Mouse (Mus musculus): ENCODE measurements around the gene Camsap1.

The Camsap1 gene

DNA sequence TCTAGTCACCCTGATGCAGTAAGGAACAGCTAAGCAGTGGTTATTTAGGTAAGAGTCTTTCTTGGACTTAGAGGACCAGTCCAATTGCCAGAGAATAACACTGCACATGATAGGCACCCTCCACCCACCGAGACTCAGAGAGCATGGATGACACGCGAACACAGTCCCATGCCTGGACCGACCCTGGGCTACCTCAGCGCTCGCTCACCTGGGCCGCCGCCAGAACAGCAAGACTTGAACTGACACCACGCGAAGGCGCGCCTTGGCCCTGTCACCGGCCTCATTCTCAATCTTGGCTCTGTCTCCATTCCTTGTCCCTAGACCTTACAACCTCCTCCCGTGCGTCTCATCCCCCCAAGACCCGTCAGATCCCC, 1.0 kb downstream of the Camsap1 start:
- peak; percentile 64 for DNase-seq (ENCODE audit: extremely low read depth, insufficient read length, low spot score)

DNA sequence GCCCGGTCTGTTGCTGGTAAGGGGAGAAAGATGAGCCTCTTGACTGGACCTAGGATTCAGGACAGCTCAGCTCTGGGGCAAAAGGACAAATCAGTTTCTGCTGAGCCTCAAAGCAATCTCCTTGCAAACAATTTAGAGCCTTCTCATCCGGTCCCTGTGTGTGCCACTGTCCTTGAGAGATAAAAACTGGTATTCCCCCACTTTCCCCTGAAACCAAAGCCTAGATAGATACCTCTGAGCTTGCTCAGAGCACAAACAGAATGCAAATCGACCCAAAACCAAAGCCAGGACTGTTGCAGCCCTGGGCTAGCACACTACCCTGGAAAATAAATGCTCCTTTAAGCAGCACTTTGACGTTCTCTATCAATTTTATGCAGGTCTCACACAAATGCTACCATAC, 4.1 kb downstream of the Camsap1 start:
- no peak for DNase-seq (ENCODE audit: extremely low read depth, insufficient read length, low spot score)

DNA sequence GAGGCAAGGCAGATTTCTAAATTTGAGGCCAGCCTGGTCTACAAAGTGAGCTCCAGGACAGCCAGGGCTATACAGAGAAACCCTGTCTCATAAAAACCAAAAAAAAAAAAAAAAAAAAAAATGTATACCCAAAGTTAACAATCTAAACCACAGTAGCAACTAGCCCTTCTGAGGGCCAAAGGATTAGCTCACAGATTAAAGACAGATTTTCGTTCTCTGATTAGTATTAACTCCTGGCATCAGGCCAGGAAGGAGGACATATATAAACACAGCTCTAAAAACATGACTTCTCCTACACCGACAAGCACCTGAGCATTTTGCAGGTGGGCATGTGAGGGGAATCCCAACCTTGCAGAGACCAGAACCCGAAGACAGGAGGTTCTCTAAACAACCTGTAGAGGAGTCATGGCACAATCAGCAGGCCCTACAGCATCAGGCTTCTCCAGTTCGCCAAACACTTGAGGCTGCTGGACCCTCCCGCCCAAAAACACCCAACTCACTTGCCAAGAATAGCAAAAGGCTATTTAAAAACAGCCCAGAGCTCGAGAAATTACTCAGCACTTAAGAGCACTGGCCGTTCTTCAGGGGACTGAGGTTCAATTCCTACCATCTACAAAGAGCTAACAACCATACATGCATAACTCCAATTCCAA, 5.4 kb downstream of the Camsap1 start:
- DNase-seq (ENCODE audit: extremely low read depth, insufficient read length, low spot score) = peak; percentile 11

DNA sequence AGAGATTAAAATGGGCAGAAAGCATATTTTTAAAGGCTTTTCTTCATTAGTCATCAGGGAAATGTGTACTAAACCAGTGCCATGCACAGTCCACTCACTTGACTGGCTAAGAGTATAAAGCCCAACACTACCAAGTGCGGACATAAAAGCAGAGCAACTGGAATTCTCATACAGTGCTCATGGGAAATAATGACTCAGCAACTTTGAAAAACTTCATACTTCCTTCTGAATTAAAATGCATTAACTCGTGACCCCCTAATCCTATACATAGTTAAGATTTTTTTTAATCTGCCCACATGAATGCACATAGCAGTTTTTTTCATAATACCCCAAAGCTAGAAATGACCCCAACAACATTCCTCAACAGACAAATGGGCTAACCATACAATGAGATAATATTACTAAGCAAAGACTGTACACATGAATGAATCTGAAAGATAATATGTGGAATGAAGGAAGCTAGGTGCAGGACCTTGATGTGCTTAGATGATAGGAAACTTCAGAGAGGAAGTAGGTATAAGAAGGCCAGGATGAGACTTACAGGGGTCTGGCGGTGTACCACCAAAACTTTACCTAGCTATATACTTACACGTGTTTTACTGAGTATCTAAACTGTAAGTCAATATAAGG, 7.8 kb downstream of the Camsap1 start:
- DNase-seq (ENCODE audit: extremely low read depth, insufficient read length, low spot score) = no peak

DNA sequence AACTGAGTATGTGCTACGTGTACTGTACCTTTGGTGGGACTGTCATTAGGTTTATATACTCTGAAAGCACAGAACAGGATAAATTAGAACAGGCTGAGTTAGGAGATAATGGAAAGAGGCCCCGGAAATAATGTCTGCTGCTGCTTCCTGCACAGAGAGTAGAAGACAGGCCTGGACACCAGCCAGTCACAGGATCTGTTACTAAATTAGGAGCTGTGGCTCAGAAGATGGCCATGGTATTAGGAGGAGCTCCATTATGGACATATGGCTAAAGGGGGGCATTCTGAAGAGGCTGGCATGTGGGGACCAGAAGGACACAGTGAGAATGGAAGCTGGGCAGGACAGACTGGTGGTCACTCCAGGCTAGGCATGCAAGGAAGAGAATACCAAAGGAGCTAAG, 12.7 kb downstream of the Camsap1 start:
- no peak for DNase-seq (ENCODE audit: extremely low read depth, insufficient read length, low spot score)

GRCm38 (mm10) chr2:25969319-25969718, 13.8 kb downstream of the Camsap1 start:
- DNase-seq (ENCODE audit: extremely low read depth, insufficient read length, low spot score) = no peak

DNA sequence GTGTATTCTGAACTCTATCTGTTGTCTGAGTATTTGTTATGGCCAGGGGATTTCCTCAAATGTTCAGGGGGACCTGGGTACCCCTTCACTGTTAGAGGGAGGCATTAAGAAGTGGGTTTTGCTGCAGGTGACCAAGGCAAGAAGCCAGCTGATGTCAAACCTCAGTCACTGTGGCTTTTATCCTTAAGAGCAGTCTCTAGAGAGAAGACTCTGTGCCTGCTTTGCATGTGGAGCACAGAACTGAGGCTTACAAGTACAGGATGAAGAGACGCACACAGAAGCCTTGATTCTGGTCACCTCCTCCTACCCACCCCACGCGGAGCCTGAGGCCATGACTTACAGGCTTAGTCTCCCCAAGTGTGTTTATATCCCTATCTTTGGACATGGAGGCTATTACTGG, 33.8 kb downstream of the Camsap1 start:
- no peak for DNase-seq (ENCODE audit: extremely low read depth, insufficient read length, low spot score)

DNA sequence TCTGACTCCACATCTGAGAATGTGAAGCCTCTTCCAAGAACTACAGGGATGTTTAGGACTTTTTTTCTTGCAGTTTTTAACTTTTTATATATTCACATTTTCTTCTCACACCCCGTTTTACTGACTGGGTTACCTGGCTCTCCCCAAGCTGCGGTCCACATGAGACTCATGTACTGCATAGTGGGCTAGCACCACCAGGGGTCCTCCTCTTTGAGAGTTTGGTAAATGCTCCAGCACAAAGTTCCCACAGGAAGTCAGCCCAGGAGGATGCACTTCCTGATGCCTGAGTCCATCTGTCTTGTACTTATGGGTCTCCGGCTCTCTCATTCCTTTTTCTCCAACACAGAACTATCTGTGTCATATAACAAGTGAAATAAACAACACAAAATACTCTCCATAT, 35.1 kb downstream of the Camsap1 start:
- DNase-seq (ENCODE audit: extremely low read depth, insufficient read length, low spot score) = no peak

DNA sequence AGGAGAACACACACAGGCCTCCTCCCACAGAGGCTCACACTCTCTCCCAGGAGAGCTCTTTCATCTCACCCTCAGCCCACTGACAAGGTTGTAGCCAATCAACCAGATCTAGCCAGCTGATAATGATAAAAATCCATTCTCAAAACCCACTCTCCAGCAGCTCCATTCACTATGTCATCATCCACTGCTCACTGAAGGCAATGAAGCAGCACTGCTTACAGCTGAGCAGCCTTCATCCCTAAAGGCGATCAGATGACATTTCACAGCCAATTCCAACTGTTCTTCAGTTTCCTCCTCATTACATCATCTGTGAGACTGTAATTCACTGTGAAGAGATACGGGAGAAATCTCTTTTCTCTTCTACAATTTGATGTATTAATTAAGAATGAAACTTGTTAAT, 39.3 kb downstream of the Camsap1 start:
- no peak for DNase-seq (ENCODE audit: extremely low read depth, insufficient read length, low spot score)

- no peak for DNase-seq (ENCODE audit: extremely low read depth, insufficient read length, low spot score)
Measured at GRCm38 (mm10) chr2:25940503-25940902, 42.6 kb downstream of the Camsap1 start.

DNA sequence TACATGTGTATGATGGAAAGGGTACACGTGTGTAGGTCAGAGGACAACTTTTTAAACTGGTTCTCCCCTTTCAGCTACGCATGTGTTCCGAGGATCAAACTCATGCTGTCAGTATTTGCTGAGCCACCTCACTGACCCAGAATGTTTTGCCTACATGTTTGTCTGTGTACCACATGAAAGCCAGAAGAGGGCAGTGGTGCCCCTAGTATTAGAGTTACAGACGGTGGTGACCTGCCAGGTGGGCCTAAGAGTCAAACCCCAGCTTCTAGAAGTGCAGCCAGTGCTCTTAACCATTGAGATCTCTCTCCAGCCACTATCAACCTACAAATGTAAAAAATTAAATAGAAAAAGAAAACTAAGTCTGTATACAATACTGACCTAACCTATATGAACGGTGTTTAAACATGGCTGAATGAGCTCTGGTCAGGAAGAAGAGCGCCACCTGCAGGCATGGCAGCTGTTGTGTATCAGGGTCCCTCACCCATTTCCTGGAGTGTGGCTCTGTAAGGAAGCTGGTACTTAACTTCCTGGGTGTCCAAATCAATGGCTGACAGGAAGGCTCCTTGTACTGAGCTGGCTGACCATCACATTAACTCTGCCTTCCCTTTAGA, 51.7 kb downstream of the Camsap1 start:
- no peak for DNase-seq (ENCODE audit: extremely low read depth, insufficient read length, low spot score)

DNA sequence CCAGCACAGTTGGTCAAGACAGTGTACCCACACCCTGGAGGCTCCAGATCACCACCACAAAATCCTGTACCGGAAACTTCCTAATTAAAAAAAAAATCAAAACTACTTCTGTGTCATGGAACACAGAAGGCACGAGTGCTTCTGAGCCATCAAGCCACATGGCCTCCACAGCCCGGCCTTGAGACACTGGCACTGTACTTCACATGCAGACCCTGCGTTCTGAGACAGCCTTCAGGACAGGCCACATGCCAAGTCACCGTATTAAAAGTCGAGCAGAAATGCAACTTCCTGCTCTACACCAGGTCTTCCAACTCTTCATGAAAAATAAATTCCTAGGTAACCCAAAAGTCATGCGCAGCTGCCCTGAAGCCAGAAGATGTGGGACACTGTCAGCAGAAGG, 55.3 kb downstream of the Camsap1 start:
- no peak for DNase-seq (ENCODE audit: extremely low read depth, insufficient read length, low spot score)

DNA sequence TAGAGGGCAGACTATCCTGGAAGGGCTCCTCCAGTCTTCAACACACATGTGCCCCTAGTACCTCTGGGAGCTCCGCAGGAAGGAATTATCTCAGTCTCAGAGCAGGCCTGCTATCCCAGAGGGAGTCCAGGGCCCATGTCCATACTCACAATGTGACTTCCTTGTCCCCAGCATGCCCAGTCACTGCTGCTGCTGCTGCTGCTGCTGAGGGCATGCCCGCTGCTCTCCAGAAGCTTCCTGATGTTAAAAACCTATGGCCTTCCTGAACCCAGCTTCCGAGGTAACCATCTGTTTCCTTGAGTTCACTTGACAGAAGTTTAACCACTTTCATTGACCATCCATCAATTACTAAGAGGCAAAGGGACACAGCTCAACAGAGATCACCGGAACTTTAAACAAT, 58.1 kb downstream of the Camsap1 start:
- no peak for DNase-seq (ENCODE audit: extremely low read depth, insufficient read length, low spot score)

- no peak for DNase-seq (ENCODE audit: extremely low read depth, insufficient read length, low spot score)
Measured at GRCm38 (mm10) chr2:25923799-25924198, 59.3 kb downstream of the Camsap1 start.

DNA sequence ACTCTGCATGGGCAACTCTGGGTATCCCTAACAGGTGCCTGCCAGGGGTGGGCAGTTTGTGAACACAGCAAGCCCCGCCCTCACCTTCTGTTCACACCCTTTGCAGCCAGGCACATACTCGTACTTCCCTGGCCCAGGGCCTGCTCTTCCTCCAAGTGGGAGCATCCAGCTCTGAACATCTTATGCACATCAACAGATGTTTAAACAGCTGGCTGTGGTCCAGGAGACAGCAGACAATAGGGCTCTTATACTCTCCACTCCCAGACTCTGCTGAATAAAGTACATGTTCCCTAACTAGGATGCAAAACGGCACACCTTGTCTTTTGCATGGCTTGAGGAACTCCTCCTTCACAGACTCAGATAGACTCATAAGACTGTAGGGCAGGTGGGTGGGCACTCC, 63.1 kb downstream of the Camsap1 start:
- DNase-seq (ENCODE audit: extremely low read depth, insufficient read length, low spot score) = no peak

DNA sequence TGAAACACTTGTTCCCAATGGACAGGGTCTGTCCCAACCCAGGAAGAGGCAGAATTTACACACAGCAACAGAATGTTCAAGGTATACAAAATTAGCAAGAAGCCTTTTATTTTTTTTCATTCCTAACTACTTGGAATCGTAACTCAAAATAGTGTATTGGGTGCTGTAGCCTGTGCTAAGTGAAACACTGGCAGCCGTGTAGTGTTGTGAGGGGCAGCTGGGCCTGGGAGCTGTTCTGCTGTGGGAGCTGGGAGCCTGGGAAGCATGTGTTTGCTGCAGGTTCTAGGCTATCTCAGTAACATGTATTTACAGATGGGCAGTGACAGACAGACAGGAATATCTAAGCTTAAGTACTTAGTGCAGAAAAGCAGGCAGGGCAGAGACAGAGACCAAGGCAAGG, 64.7 kb downstream of the Camsap1 start:
- DNase-seq (ENCODE audit: extremely low read depth, insufficient read length, low spot score) = no peak

- DNase-seq (ENCODE audit: extremely low read depth, insufficient read length, low spot score) = no peak
Measured at GRCm38 (mm10) chr2:25914821-25915220, 68.3 kb downstream of the Camsap1 start.

DNA sequence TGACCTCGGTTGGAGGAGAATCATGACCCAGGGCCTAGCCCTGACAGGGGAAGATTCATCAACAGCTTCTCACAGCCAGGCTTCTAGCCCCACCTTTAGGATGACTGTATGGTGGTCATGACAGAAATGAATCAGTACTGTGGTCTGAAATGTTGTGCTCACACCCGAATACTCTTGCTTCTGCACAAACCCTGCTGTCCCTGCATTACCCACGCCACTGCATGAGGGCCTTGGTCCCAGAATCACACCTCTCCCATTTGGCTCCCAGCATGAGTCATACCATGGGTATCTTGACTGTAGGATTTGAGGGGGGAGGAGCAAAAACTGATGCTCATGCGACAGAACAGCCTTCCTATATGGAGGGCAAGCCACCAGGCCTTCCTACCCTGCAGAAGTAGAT, 68.9 kb downstream of the Camsap1 start:
- peak; percentile 53 for DNase-seq (ENCODE audit: extremely low read depth, insufficient read length, low spot score)

DNA sequence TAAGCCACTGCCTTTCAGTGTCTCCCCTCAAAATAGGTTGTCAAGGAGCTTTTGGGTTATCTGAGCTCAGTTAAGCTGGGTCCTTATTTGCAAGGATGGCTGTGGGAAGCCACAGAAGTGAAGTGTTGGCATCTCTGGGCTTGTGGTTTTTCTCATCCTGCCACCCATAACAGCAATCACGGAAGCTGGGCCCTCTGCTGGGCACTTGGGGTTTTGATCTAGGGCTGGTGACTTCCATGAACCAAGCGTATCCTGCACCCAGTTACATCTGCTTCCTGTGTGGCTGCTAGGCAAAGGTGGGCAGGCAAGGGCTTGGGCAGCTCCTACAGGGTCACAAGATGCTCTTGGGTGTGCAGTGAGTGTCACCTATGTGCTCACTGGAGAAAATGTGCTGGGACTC, 69.8 kb downstream of the Camsap1 start:
- DNase-seq (ENCODE audit: extremely low read depth, insufficient read length, low spot score) = peak; percentile 32

DNA sequence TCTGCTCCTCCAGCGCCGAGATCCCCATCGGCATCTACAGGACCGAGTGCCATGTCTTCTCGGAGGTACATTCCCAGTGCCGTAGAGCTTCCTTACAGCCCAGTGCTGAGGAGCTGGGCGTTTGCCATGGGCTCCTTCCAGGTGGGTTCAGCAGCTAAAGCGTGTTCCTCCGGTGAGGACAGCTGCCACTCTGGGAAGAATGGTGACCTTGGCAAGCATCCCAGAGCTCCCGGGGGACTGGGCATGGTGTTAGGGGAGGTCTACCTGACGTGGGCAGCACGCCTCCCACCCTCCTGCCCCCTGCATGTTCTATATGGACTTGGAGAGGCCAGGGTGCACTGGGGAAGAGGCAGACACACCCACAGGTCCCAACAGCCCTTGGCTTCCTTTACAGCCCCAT, 73.2 kb downstream of the Camsap1 start:
- no peak for DNase-seq (ENCODE audit: extremely low read depth, insufficient read length, low spot score)

DNA sequence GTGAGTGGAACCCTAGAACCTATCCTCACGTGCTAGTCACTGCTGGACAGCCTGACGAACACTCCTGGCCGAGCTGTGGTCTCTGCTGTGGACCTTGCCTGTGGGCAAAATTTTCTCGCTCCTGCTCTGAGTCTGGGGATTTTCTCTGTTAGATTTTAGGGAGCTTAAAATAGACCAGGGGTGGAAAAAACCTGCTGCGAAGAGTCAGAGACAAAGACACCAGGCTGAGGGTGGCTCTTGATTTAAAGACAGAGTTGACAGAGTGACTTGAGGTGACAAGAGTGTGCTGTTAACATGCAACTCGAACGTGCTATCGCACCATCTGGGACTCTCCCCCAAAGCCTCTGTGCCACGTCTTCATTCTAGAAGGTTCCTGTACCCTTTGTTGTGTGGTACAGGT, 84.1 kb downstream of the Camsap1 start:
- DNase-seq (ENCODE audit: extremely low read depth, insufficient read length, low spot score) = no peak

DNA sequence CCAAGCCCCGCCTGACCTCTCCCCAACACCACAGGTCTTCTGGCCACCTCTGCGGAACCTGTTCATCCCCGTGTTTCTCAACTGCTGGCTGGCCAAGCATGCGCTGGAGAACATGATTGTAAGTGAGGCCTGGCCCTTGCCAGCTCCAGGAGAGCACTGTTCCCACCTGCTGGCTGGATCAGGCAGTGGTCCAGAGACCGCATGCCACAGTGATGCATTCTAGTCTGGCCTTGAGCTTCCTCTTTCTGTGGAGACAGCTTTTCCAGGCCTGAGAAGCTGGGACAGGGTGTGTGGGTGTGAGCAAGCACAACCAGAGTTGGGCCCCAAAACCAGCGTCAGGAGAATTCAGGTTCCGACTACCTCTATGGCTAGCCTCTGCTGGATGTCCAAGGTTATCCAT, 90.6 kb downstream of the Camsap1 start:
- DNase-seq (ENCODE audit: extremely low read depth, insufficient read length, low spot score) = no peak

Data from 3134 (cell line).